ENCODE assay signal across 16 mouse cellular contexts in the genomic region with DNA sequence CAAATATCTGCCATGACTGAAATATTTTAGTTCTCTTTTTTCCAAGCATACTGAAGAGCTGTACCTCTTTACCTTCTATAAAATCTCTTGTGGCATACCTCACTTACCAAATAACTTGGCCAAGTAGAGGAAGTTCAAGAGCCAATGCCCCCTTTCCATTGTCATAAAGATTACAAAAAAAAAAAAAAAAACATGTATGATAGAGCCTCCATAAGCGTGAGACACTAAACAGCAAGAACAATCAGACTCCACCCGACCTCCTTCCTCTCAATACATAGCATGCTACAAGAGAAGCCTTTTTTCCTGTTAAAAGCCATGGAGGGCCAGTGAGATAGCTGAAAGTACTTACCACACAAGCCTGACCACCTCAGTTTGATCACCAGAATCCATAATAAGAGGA.
"Had no signal": no experiment of that assay in that cellular context is flagged by ENCODE, and none has a peak within 500 bp of the region (broad histone marks: within the 10 kb centered on the region; RNA-seq: fewer than 3 reads in every experiment).

No protein-coding gene starts in this region.

- H3K27me3 ChIP-seq: neural tube, embryonic 12.5 days; neural tube, embryonic 13.5 days; neural tube, embryonic 15.5 days; stomach, embryonic 15.5 days had no signal

- H3K4me1 ChIP-seq: neural tube, embryonic 12.5 days; neural tube, embryonic 13.5 days; neural tube, embryonic 15.5 days; stomach, embryonic 15.5 days had no signal

- H3K27ac ChIP-seq: neural tube, embryonic 12.5 days; neural tube, embryonic 13.5 days; neural tube, embryonic 15.5 days; stomach, embryonic 15.5 days; stomach, postnatal 0 days had no signal

- H3K36me3 ChIP-seq: neural tube, embryonic 15.5 days; stomach, embryonic 15.5 days had no signal

- H3K4me3 ChIP-seq: neural tube, embryonic 12.5 days; neural tube, embryonic 13.5 days; neural tube, embryonic 15.5 days; stomach, embryonic 15.5 days had no signal

- H3K9ac ChIP-seq: neural tube, embryonic 12.5 days; neural tube, embryonic 13.5 days; neural tube, embryonic 15.5 days; stomach, embryonic 15.5 days had no signal

- H3K9me3 ChIP-seq: neural tube, embryonic 12.5 days; neural tube, embryonic 13.5 days; neural tube, embryonic 15.5 days; stomach, embryonic 15.5 days had no signal

- DNase-seq: retina, postnatal 1 day; right cerebral cortex, adult 18-20 months; right cerebral cortex, postnatal 14 days; right cerebral cortex, postnatal 25 days; right cerebral cortex, postnatal 4 days; spleen, adult 18-20 months; thymus, adult 18-20 months; thymus, adult 2 months; thymus, postnatal 14 days; thymus, postnatal 25 days; thymus, postnatal 36 days had no signal
